Mouse (Mus musculus): ENCODE measurements at regions not wholly inside any gene's neighbourhood (a gene's known extent, or its start where the extent isn't known, plus 50 kb on each side); places are given as distances from the start of the nearest gene placed in this dataset.

DNA sequence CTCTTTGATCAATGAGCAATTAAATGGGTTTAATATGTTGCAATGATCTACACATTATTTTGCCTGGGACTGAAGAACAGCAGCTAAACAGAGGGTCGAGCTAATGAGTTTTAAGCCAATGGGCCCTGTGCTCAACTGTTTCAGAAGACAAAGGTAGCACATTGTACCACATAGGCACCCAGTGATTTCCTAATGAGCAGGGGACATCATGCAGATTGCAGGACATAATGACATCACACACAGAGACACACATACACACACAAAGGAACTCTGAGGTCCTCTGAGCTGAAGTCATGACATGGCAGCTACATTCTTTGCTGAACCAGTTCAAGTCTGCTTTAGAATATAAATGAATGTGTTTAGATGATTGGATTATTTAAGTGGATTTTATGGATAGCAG lies 71.9 kb downstream of the Zfp330 start:
- Histone ChIP-seq H3K27ac (no peak overlapping the region), H3K4me2 (replicated peaks) (no peak overlapping the region), H3K9ac (no peak overlapping the region), H3K4me1 (no peaks in the 10 kb centered on the region), H3K27me3 (no peaks in the 10 kb centered on the region), H3K4me3 (no peak overlapping the region), H3K36me3 (no peaks in the 10 kb centered on the region), H3K9me3 (replicated peaks) (no peaks in the 10 kb centered on the region)
- no peak for ATAC-seq (ENCODE audit: low FRiP score)
- 83% methylated on average over 1 of the region's 1 CpGs for WGBS

DNA sequence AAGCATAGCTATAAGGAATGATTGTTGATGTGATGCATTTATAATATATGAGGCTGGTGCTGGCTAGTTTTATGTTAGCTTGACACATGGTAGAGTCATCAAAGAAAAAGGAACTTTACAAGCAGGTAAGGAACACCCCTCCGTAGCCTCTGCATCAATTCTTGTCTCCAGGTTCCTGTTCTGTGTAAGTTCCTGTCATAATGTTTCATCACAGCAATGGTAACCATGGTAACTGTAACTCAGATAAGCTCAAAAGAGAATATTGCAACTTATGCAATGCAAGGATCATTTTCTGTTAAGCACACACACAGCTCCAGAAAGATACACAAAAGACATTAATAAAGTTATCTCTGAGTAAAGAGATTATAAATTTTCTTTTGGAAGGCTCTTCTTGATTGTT lies 73.5 kb downstream of the Zfp330 start:
- ATAC-seq (ENCODE audit: low FRiP score): no peak
- H3K4me3 ChIP-seq: no peak overlapping the region
- no peaks in the 10 kb centered on the region for H3K36me3 ChIP-seq
- WGBS: 81% methylated on average over 1 of the region's 1 CpGs
- H3K27me3 ChIP-seq: no peaks in the 10 kb centered on the region
- H3K4me2 ChIP-seq (replicated peaks): no peak overlapping the region
- H3K4me1 ChIP-seq: no peaks in the 10 kb centered on the region
- H3K9ac ChIP-seq: no peak overlapping the region
- H3K27ac ChIP-seq: no peak overlapping the region
- no peaks in the 10 kb centered on the region for H3K9me3 ChIP-seq (replicated peaks)

DNA sequence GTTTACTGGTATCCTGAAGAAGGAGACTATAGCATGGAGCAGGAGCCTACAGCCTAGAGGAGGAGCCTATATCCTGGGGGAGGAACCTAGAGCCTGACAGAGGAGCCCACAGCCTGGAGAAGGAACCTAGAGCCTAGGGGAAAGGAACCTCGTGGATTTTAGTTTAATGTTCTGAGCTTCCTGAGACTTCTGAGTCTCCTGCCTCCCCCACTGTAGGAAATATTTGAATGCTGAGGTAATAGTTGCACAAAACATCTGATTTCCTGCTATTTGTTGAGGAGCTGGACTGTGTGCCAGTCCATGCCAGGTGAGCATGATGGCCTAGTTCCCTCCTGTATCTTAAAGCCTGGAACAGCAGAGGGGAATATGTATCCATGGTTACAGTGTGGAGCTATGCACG lies 74.7 kb downstream of the Zfp330 start:
- WGBS: 77% methylated on average over 2 of the region's 2 CpGs

DNA sequence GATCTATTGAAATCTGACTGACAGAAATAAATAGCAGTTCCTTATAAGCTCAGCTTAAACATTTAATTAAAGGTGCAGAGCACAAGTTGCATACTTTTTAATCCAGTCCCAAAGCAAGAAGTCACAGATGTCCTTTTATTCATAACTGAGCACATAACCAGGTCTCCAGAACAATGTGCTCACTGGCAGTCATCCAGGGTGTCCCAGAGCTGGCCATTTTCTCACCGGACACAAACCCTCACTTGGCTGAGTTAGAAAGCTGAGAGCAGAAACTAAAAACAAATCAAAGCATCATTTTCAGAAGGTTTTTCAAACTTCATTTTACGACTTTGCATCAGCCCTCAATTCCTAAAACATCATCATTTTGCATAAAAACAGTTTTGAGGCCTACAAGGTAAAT lies 75.9 kb downstream of the Zfp330 start:
- Histone ChIP-seq H3K9ac (no peak overlapping the region), H3K9me3 (replicated peaks) (no peaks in the 10 kb centered on the region), H3K4me2 (replicated peaks) (no peak overlapping the region), H3K4me3 (no peak overlapping the region), H3K27me3 (no peaks in the 10 kb centered on the region), H3K4me1 (no peaks in the 10 kb centered on the region), H3K36me3 (no peaks in the 10 kb centered on the region), H3K27ac (no peak overlapping the region)
- 79% methylated on average over 2 of the region's 2 CpGs for WGBS
- no peak for ATAC-seq (ENCODE audit: low FRiP score)

More for the DNA sequence above, 74.7 kb downstream of the Zfp330 start:
- no peaks in the 10 kb centered on the region for H3K4me1 ChIP-seq
- no peak overlapping the region for H3K4me2 ChIP-seq (replicated peaks)
- no peak for ATAC-seq (ENCODE audit: low FRiP score)
- no peak overlapping the region for H3K4me3 ChIP-seq
- no peak overlapping the region for H3K9ac ChIP-seq
- no peaks in the 10 kb centered on the region for H3K9me3 ChIP-seq (replicated peaks)
- H3K27ac ChIP-seq: no peak overlapping the region
- no peaks in the 10 kb centered on the region for H3K27me3 ChIP-seq
- no peaks in the 10 kb centered on the region for H3K36me3 ChIP-seq

DNA sequence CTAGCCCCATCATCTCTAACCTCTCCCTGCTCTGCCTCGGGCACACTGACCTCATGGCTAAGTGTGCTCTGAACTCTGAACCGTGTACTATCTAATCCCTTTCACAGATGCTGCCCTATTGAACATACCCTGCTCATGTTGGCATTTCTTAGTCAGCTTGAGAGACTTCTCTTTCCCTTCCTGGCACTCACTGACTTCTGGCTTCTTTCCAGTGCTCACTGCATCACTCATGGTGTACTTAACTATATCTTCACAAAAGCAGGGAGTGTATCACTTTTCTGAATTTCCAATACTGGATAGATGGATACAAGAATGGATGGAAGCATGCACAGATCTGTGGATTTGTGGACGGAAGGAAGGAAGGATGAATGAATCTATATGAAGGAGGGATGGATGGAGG lies 80.9 kb downstream of the Zfp330 start:
- 79% methylated on average over 3 of the region's 3 CpGs for WGBS
- Histone ChIP-seq H3K27ac (no peak overlapping the region), H3K9ac (no peak overlapping the region), H3K4me1 (no peaks in the 10 kb centered on the region), H3K9me3 (replicated peaks) (no peaks in the 10 kb centered on the region), H3K4me3 (no peak overlapping the region), H3K4me2 (replicated peaks) (no peak overlapping the region), H3K36me3 (no peaks in the 10 kb centered on the region), H3K27me3 (no peaks in the 10 kb centered on the region)
- no peak for ATAC-seq (ENCODE audit: low FRiP score)

DNA sequence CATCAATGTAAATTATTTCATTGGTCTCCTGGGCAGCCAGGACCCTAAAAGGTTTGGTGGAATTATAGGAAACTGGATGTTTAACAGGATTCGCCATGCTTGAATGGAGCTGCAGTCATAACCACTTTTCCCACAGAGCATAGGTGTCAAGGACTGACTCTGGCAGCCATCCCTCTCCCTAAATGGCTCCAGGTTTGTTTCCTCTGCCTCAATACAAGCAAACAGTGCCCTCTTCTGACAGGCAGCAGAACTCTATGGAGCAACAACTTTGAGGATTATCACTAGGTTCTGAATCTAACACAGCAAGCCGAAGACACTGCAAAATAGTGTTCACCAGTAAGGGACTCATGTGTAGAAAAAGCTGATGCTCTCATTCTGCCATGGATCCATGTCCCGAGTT lies 84.6 kb downstream of the Zfp330 start:
- no peak overlapping the region for H3K4me2 ChIP-seq (replicated peaks)
- peak; percentile 56 for ATAC-seq (ENCODE audit: low FRiP score)
- no peaks in the 10 kb centered on the region for H3K9me3 ChIP-seq (replicated peaks)
- H3K36me3 ChIP-seq: no peaks in the 10 kb centered on the region
- no peaks in the 10 kb centered on the region for H3K4me1 ChIP-seq
- no peak overlapping the region for H3K27ac ChIP-seq
- H3K4me3 ChIP-seq: no peak overlapping the region
- no peaks in the 10 kb centered on the region for H3K27me3 ChIP-seq
- 63% methylated on average over 3 of the region's 3 CpGs for WGBS
- H3K9ac ChIP-seq: no peak overlapping the region

DNA sequence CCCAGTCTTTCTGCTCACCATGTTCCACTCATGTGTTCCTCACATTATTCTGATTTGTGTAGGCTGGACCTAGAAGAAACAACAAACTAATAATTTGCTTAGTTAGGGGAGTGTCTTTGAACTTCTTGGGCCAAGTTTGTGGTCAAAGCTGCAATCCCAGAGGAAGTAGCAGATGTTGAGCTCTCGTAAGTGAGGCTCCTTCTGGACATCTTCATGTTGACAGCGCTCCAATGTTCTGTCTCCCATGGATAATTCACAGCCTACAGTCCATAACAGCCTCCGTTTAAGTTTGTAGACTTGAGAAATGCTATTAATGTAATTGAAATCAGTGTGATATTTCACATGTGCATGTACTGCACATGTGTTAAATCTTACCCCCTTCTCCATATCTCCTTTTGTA lies 88.0 kb downstream of the Zfp330 start:
- no peak overlapping the region for H3K27ac ChIP-seq
- no peaks in the 10 kb centered on the region for H3K36me3 ChIP-seq
- no peak overlapping the region for H3K4me3 ChIP-seq
- no peaks in the 10 kb centered on the region for H3K4me1 ChIP-seq
- H3K27me3 ChIP-seq: no peaks in the 10 kb centered on the region
- no peaks in the 10 kb centered on the region for H3K9me3 ChIP-seq (replicated peaks)
- H3K4me2 ChIP-seq (replicated peaks): no peak overlapping the region
- 90% methylated on average over 3 of the region's 3 CpGs for WGBS
- H3K9ac ChIP-seq: no peak overlapping the region
- ATAC-seq (ENCODE audit: low FRiP score): no peak

DNA sequence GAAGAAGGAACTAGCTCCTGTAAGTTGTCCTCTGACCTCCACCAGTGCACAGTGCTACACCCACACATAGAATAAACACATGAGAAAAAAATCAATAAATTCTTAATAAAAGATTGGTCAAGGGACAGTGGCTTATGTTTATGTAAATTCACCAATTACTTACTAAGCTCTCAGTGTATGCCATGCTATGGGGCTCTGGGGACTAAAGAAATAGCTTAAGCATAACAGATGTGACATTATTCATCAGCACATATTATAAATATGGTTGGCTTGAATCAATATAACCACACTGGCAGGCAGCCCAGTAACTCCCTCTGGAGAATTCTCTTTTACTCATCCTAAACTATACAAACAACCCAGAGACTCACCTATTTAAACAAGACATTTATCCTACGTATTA lies 95.2 kb downstream of the Zfp330 start:
- Histone ChIP-seq H3K27me3 (no peaks in the 10 kb centered on the region), H3K27ac (no peak overlapping the region), H3K9me3 (replicated peaks) (no peaks in the 10 kb centered on the region), H3K4me1 (no peaks in the 10 kb centered on the region), H3K4me2 (replicated peaks) (no peak overlapping the region), H3K4me3 (no peak overlapping the region), H3K9ac (no peak overlapping the region), H3K36me3 (no peaks in the 10 kb centered on the region)
- peak; percentile 74; the same call in 1 of the 2 replicates for ATAC-seq (ENCODE audit: low FRiP score)
- WGBS: 68% methylated on average over 1 of the region's 1 CpGs

DNA sequence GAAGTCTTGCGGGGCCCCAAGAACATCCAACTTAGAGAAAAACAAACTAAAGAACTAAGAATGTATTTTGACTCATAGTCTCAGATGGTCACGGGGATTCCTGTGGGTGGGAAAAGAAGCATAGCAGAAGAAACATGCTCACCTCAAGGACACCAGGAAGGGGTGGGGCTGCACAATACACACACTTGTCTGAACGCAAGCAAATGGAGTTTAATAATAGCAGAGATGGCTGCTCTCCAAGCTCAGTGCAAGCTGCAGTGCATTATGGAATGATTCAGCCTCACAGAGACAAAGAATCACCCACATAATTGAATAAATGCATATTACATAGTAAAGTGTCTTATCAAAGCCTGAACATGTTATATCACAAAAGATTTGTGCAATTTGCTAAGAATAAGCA lies 96.2 kb downstream of the Zfp330 start:
- Histone ChIP-seq H3K4me2 (replicated peaks) (no peak overlapping the region), H3K9ac (no peak overlapping the region), H3K4me1 (no peaks in the 10 kb centered on the region), H3K27ac (no peak overlapping the region), H3K9me3 (replicated peaks) (no peaks in the 10 kb centered on the region), H3K27me3 (no peaks in the 10 kb centered on the region), H3K4me3 (no peak overlapping the region), H3K36me3 (no peaks in the 10 kb centered on the region)
- ATAC-seq (ENCODE audit: low FRiP score): no peak
- 92% methylated on average over 3 of the region's 3 CpGs for WGBS

DNA sequence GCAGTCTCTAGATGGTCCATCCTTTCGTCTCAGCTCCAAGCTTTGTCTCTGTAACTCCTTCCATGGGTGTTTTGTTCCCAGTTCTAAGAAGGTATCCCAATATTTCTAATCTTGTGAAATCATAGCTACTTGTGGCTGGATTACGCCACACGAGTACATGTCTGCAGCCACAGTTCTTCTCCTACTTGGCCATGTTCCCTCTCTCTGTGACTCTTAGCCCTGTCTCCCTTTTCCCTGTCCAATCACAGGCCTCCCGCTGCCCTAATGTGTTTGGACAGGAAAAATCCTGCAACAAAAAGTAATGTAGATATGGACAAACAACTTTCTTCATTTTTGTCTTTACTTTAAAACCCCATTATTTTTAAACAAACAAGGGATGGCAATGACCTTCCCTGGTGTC lies 104.7 kb downstream of the Zfp330 start:
- Histone ChIP-seq H3K27ac (no peak overlapping the region), H3K4me2 (replicated peaks) (no peak overlapping the region), H3K4me3 (no peak overlapping the region), H3K36me3 (no peaks in the 10 kb centered on the region), H3K4me1 (no peaks in the 10 kb centered on the region), H3K9ac (no peak overlapping the region), H3K9me3 (replicated peaks) (no peaks in the 10 kb centered on the region), H3K27me3 (no peaks in the 10 kb centered on the region)
- 92% methylated on average over 4 of the region's 4 CpGs for WGBS
- ATAC-seq (ENCODE audit: low FRiP score): no peak

DNA sequence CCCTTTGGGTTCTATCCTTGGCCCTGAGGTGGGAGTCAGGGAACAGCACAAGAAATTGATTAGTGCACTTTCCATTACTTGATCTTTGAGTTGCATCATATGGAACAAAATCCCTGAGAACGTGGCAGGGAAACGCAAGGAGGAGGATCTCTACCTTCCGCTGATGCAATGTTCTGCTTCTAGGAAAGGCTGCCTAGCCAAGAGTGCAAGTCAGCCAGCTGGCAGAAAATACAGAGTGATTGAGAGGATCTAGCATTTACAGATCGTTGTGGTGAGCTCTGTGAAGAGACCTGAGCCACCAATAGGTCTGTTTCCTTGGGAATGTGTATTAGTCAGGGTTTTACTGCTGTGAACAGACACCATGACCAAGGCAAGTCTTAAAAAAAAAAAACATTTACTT lies 108.8 kb downstream of the Zfp330 start:
- Histone ChIP-seq H3K4me3 (no peak overlapping the region), H3K9ac (no peak overlapping the region), H3K27ac (no peak overlapping the region), H3K36me3 (no peaks in the 10 kb centered on the region), H3K4me1 (no peaks in the 10 kb centered on the region), H3K4me2 (replicated peaks) (no peak overlapping the region), H3K9me3 (replicated peaks) (no peaks in the 10 kb centered on the region), H3K27me3 (no peaks in the 10 kb centered on the region)
- 86% methylated on average over 4 of the region's 4 CpGs for WGBS
- ATAC-seq (ENCODE audit: low FRiP score): no peak

DNA sequence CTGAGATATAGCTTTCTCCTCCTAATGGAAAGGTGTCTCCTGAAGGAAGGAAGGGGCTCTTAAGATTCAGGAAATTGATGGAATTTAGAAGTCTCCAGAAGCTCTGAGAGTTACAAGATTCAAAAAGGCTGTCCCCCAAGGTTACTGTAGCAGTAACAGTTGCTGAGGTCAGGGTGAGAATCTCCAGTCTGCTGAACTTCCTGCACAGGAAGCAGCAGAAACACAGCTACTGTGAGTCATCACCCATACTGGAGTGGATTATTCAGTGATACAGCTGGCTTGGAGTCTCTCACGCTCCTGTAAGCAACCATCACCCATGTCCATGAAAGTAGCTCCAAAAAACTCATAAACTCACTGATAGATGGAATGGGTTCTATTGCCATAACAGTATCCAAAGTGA lies 133.5 kb downstream of the Zfp330 start:
- Histone ChIP-seq H3K27me3 (no peaks in the 10 kb centered on the region), H3K4me2 (replicated peaks) (no peak overlapping the region), H3K9me3 (replicated peaks) (no peaks in the 10 kb centered on the region), H3K27ac (no peak overlapping the region), H3K4me3 (no peak overlapping the region), H3K4me1 (no peaks in the 10 kb centered on the region), H3K36me3 (no peaks in the 10 kb centered on the region), H3K9ac (no peak overlapping the region)
- ATAC-seq (ENCODE audit: low FRiP score): no peak
- 88% methylated on average over 1 of the region's 1 CpGs for WGBS

DNA sequence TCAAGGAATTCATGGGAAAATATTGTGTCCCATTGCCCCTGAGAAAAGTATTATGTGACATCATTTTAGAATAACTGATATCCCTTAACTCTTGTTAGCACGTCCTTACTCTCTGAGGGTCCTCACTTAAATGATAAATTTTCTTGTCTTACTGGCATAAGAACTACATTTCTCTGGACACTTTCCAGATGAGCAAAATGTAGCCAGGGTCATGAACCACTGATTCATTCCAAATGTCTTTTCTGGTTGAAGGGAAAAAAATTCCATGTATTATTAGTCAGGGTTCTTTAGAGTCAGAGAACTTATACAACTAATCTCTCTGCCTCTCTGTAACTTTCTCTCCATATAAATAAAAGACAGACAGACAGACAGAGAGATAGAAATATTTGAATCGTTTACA lies 143.5 kb downstream of the Zfp330 start:
- H3K4me1 ChIP-seq: no peaks in the 10 kb centered on the region
- WGBS: 58% methylated on average over 2 of the region's 2 CpGs
- no peak overlapping the region for H3K9ac ChIP-seq
- no peaks in the 10 kb centered on the region for H3K27me3 ChIP-seq
- H3K9me3 ChIP-seq (replicated peaks): no peaks in the 10 kb centered on the region
- no peak overlapping the region for H3K27ac ChIP-seq
- no peak for ATAC-seq (ENCODE audit: low FRiP score)
- H3K4me3 ChIP-seq: no peak overlapping the region
- no peaks in the 10 kb centered on the region for H3K36me3 ChIP-seq
- H3K4me2 ChIP-seq (replicated peaks): no peak overlapping the region

All from hindbrain, embryonic 12.5 days (tissue).